Mouse (Mus musculus) urinary bladder, adult 2 months (tissue): ENCODE measurements around the gene Kazn. TPM values are rescaled to one million over a fixed set of nuclear protein-coding genes. Genes with fewer than 3 reads are reported as not detected.
A peak's percentile ranks its signal among the peaks of the same experiment; 100 is the strongest.

ENCODE experiments used
- DNase-seq: peaks from one replicate; pipeline ENCODE4 v3.0.0; 2022; ENCODE audit warnings: low spot score
- polyA plus RNA-seq: library from polyadenylated mRNA; depleted of rRNA; stranded (reverse); fragments of >200 nt; gene quantifications from 2 replicates; pipeline ENCODE4 v1.2.3, GENCODE M21; 2012

Kazn gene
- polyA plus RNA-seq, 1 experiment: 13.8 TPM

DNA sequence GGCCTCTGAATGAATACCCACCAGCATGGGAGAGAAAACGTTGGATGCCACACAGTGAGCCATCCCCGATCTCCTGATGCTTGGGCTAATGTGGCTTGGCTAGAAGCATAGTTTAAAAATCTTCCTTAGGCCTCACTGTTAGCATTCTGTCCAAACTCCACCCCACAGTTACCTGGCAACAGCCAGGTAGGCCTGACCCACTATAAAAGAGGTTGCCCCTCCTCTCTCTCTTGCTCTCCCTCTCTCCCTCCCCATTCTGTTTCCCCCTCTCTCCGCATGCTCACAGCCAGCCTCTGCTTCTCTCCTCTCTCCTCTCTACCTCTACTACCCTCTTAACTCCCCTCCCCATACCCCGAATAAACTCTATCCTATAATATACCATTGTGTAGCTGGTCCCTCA lies 74.8 kb downstream of the Kazn start:
- no peak for DNase-seq

DNA sequence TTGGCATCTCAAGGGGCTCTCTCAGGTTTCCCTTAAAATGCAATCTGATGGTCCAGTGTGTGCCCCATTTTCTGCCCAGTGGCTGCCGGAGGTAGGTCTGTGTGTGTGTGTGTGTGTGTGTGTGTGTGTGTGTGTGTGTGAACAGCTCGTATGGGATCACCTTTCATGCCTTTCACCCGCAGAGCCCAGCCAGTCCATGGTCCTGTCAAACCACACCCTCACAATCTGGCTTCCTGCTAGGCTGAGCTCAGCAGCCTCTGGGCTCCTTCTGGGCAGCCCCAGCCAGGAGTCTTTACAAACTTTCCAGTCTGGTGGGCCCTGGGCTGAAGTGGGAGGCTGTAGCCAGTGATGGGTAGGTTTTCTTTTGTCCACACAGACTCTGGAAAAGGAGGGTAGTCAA lies 75.3 kb downstream of the Kazn start:
- no peak for DNase-seq

DNA sequence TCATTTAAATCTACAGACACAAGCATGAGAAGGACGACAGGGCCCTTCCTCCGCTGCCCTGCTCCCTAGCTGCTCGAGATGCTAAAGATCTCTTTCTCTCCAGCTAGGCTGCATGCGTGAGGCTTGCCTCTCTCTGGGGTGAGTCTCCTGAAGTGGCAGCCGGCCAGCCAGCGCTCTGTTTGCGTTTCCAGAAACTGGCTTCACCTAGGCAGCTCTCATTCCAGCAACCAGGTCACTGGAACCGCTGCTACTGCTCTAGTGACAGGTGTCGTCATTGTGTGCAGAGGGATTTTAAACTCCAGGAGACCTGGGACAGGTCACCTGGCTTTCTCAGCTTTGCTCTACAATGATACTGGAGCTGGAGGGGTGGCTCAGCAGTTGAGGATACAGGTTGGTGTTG lies 76.5 kb downstream of the Kazn start:
- DNase-seq: no peak

- DNase-seq: no peak
Measured at GRCm38 (mm10) chr4:142162102-142162501, 77.1 kb downstream of the Kazn start.

GRCm38 (mm10) chr4:142160041-142160440 lies 79.2 kb downstream of the Kazn start:
- DNase-seq: no peak

- no peak for DNase-seq
Measured at GRCm38 (mm10) chr4:142156506-142156905, 82.7 kb downstream of the Kazn start.

DNA sequence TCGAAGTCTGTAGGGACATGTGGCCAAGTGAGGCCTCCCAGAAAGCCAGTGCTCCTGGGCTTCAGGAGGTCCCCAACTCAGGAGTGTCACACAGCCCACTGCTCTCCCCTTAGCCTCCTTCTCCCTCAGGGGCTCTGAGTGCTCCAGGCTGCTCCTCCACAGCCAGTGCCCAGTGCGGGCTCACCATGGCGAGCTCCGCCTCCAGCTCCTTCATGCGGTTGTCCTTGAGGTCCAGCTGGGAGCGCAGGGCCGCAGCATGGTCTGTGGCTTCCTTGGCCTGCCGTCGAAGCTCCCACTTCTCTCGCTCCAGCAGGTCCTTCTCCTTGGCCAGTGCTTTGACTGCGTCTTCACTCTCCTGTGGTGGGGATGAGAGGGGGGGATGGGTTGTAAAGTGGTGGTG lies 85.0 kb downstream of the Kazn start:
- DNase-seq: no peak

DNA sequence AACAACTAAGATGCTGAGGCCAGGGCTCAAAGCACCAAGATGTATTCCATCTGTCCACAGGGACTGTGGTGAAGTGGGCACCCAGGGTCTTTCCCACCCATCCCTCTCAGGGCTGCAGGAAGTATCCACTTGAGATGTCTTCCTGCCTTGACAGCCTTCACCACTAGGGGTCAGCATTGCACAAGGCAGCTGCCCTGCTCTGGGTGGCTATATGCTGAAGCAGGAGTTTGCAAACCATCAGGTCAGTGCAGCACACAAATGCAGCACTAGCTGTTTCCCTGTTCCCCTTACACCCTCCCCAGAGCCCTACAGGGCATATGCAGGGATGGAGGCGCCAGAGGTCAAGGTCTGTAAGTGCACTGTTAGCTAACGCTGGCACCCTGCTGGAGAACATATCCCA lies 85.7 kb downstream of the Kazn start:
- peak; percentile 69 for DNase-seq

DNA sequence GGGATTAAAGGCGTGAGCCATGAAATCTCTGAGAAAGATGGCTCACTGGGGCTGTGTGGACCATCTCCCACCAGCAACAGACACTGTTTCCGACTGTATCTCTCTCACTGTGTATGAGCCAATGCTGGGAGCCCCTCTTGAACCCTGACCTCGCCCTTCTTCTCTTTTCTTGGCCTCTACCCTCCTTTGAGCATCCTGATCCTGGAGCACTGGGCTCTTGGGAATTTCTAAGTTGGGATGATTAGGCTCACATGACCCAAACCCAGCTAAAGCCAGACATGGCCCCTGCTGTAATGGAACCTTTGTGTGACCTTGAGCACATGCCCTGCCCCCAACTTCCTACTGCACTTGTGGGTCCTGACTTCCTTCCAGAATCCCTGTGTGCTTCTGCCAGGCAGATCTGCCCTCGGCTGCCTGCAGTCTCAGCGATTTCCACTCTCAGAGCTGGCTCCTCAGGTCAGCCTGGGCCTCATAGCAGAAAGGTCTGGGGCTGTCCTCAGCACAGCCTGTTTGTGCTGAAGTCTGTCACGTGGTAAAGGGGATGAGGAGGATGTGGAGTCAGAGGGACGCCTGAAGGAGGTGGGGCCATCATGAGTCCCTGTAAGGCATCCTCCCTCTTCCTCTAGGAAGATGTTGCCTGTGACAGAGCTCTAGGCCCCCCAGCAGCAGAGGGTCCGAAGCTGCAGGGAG lies 86.3 kb downstream of the Kazn start:
- no peak for DNase-seq

- DNase-seq: no peak
Measured at GRCm38 (mm10) chr4:142150086-142150485, 89.1 kb downstream of the Kazn start.

GRCm38 (mm10) chr4:142149202-142149601 lies 90.0 kb downstream of the Kazn start:
- no peak for DNase-seq

DNA sequence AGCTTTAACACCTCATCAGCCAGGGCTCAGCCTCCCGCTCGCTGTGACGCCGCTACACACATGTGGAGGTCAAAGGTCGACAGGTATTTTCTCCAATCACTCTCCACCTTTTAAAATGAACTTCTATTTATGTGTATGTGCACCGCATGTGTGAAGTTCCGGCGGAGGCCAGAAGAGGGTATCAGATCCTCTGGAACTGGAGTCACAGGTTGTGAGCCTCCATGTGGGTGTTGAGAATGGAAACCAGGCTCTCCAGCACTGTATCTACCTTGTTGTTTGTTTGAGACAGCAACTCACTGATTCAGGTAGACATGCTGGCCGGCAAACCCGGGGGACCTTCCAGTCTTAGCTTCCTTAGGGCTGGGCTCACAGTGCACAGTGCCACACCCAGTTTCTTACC lies 91.5 kb downstream of the Kazn start:
- DNase-seq: no peak

DNA sequence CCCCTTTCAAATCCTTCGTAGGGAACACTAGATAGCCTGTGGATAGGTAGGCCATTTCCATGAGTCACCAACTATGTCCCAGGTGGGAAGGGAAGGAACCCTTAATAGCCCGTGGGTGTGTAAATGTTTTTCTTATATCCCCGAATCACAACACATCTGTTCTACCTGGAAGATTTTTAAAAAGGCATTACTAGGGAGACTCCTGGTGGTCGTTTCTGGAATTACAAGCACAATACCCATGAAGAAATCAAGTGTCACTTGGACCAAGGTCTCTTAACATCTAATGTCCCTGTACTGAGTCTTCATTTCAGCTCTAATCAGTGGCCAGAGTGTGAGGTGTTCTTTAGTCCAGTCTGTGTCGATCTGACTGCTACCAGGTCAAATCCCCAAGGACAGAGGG lies 95.1 kb downstream of the Kazn start:
- no peak for DNase-seq

GRCm38 (mm10) chr4:142143290-142143689 lies 95.9 kb downstream of the Kazn start:
- no peak for DNase-seq

GRCm38 (mm10) chr4:142139729-142140128 lies 99.5 kb downstream of the Kazn start:
- no peak for DNase-seq

GRCm38 (mm10) chr4:142138356-142139099 lies 100.7 kb downstream of the Kazn start:
- DNase-seq: no peak

- no peak for DNase-seq
Measured at GRCm38 (mm10) chr4:142136766-142137503, 102.3 kb downstream of the Kazn start.

GRCm38 (mm10) chr4:142135515-142135914 lies 103.7 kb downstream of the Kazn start:
- no peak for DNase-seq

- DNase-seq: no peak
Measured at GRCm38 (mm10) chr4:142130162-142130561, 109.0 kb downstream of the Kazn start.

- DNase-seq: no peak
Measured at GRCm38 (mm10) chr4:142127275-142127788, 111.9 kb downstream of the Kazn start.

GRCm38 (mm10) chr4:142126641-142127274 lies 112.4 kb downstream of the Kazn start:
- no peak for DNase-seq

DNA sequence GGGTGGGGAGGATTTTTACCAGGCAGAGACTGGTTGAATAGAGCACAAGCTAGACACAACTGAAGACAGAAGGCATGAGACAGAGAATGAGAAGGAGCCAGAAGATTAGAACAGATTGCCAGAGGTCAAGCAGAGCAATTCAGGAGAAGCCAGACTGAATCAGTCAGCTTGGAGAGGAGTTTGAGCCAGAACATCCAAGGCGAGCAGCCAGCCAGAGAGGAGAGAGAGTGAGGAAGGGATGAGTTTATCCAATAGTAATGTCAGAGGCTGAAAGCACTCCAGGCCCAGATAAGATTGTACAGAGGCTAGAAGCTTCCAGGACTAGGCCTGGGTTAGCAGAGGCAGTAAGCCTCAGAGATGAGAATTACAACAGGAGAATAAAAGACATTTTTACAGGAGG lies 118.0 kb downstream of the Kazn start:
- no peak for DNase-seq
